Mouse (Mus musculus): ENCODE data around the gene Amdhd1. TPM values are rescaled to one million over a fixed set of nuclear protein-coding genes. Genes with fewer than 3 reads are reported as not detected.

The Amdhd1 gene
- total and polyA plus RNA-seq, 3 experiments, result not detected

GRCm38 (mm10) chr10:93543176-93543575 is 3.3 kb upstream of the Amdhd1 start:
- H3K27me3 ChIP-seq (ENCODE audit: control insufficient read depth in 1 of 2, insufficient read depth in 2 of 2, low read length in 2 of 2), result peaks cover 2 to 4% of the 10 kb centered on the region in 2 experiments; a peak in 3 of 4 replicates
- no peak overlapping the region for H3K4me3 ChIP-seq (ENCODE audit: control insufficient read depth in 1 of 2, insufficient read depth in 1 of 2, low read depth in 2 of 2, low read length in 2 of 2)
- H3K79me2 ChIP-seq (ENCODE audit: control insufficient read depth, insufficient read depth, low read length, poor library complexity), result no peaks in the 10 kb centered on the region
- TF ChIP-seq MXI1 (IDR thresholded peaks at IDR 0.05; ENCODE audit: low read depth, low read length) (no peak), POLR2AphosphoS5 (IDR thresholded peaks at IDR 0.05; ENCODE audit: borderline replicate concordance, low read depth, low read length) (no peak), EP300 (IDR thresholded peaks at IDR 0.05; ENCODE audit: low read depth in 1 of 2, low read length in 2 of 2) (no peak), NRF1 (IDR thresholded peaks at IDR 0.05; ENCODE audit: insufficient read depth, low read depth, low read length, poor library complexity, severe bottlenecking) (no peak), MAFK (IDR thresholded peaks at IDR 0.05; ENCODE audit: borderline replicate concordance, low read depth, low read length) (no peak), TAL1 (IDR thresholded peaks at IDR 0.05; ENCODE audit: low read length) (no peak), MYB (IDR thresholded peaks at IDR 0.05; ENCODE audit: low read depth, low read length) (no peak), ELF1 (IDR thresholded peaks at IDR 0.05; ENCODE audit: low read depth, low read length) (no peak), USF2 (IDR thresholded peaks at IDR 0.05; ENCODE audit: borderline replicate concordance in 1 of 2, insufficient read depth in 1 of 2, low read depth in 1 of 2, low read length in 2 of 2) (no peak), ZMIZ1 (IDR thresholded peaks at IDR 0.05; ENCODE audit: low read depth, low read length) (no peak), USF1 (IDR thresholded peaks at IDR 0.05; ENCODE audit: low read depth, low read length) (no peak)
- DNase-seq (ENCODE audit: low read depth, low spot score), result no peak
- H3K27ac ChIP-seq (ENCODE audit: control insufficient read depth, low read depth, low read length), result no peak overlapping the region
- H3K36me3 ChIP-seq (ENCODE audit: control insufficient read depth in 1 of 2, insufficient read depth in 2 of 2, low read length in 2 of 2), result peaks cover 0 to 4% of the 10 kb centered on the region in 2 experiments; a peak in 2 of 4 replicates
- H3K9me3 ChIP-seq (replicated peaks; ENCODE audit: insufficient read depth, low read length), result no peaks in the 10 kb centered on the region
- H3K4me1 ChIP-seq (ENCODE audit: control insufficient read depth in 1 of 2, insufficient read depth in 2 of 2, low read length in 2 of 2), result peaks cover 0 to 6% of the 10 kb centered on the region in 2 experiments; a peak in 3 of 4 replicates
- H3K9ac ChIP-seq (ENCODE audit: control insufficient read depth, low read depth, low read length, poor library complexity, severe bottlenecking), result no peak overlapping the region

- no peak for DNase-seq (ENCODE audit: low read depth, low spot score)
- no peak for TF ChIP-seq ZNF384 (IDR thresholded peaks at IDR 0.05; ENCODE audit: low read depth, low read length)
- no peak for TF ChIP-seq RCOR1 (IDR thresholded peaks at IDR 0.05; ENCODE audit: low read depth, low read length)
- TF ChIP-seq GABPA (IDR thresholded peaks at IDR 0.05; ENCODE audit: low read depth, low read length), result no peak
- TF ChIP-seq ZMIZ1 (IDR thresholded peaks at IDR 0.05; ENCODE audit: low read depth, low read length), result no peak
- no peak for TF ChIP-seq GATA1 (IDR thresholded peaks at IDR 0.05; ENCODE audit: low read depth, low read length)
- TF ChIP-seq TCF12 (IDR thresholded peaks at IDR 0.05; ENCODE audit: low read depth, low read length), result no peak
- no peak for TF ChIP-seq JUND (IDR thresholded peaks at IDR 0.05; ENCODE audit: low read depth, low read length)
- TF ChIP-seq POLR2AphosphoS5 (IDR thresholded peaks at IDR 0.05; ENCODE audit: borderline replicate concordance, low read depth, low read length), result no peak
- TF ChIP-seq USF2 (IDR thresholded peaks at IDR 0.05; ENCODE audit: borderline replicate concordance in 1 of 2, insufficient read depth in 1 of 2, low read depth in 1 of 2, low read length in 2 of 2), result no peak
- no peak for TF ChIP-seq ETS1 (IDR thresholded peaks at IDR 0.05; ENCODE audit: low read depth, low read length)
- TF ChIP-seq EP300 (IDR thresholded peaks at IDR 0.05; ENCODE audit: low read depth in 1 of 2, low read length in 2 of 2), result no peak
- TF ChIP-seq MAZ (IDR thresholded peaks at IDR 0.05; ENCODE audit: low read depth, low read length), result no peak
- no peak for TF ChIP-seq TAL1 (IDR thresholded peaks at IDR 0.05; ENCODE audit: low read length)
- peaks cover 0 to 4% of the 10 kb centered on the region in 2 experiments; a peak in 2 of 4 replicates for H3K36me3 ChIP-seq (ENCODE audit: control insufficient read depth in 1 of 2, insufficient read depth in 2 of 2, low read length in 2 of 2)
- H3K27me3 ChIP-seq (ENCODE audit: control insufficient read depth in 1 of 2, insufficient read depth in 2 of 2, low read length in 2 of 2), result peaks cover 5 to 7% of the 10 kb centered on the region in 2 experiments
- H3K4me1 ChIP-seq (ENCODE audit: control insufficient read depth in 1 of 2, insufficient read depth in 2 of 2, low read length in 2 of 2), result peaks cover 0 to 6% of the 10 kb centered on the region in 2 experiments; a peak in 3 of 4 replicates
- H3K4me3 ChIP-seq (ENCODE audit: control insufficient read depth in 1 of 2, insufficient read depth in 1 of 2, low read depth in 2 of 2, low read length in 2 of 2), result no peak overlapping the region
- H3K9me3 ChIP-seq (replicated peaks; ENCODE audit: insufficient read depth, low read length), result no peaks in the 10 kb centered on the region
- no peaks in the 10 kb centered on the region for H3K79me2 ChIP-seq (ENCODE audit: control insufficient read depth, insufficient read depth, low read length, poor library complexity)
- H3K9ac ChIP-seq (ENCODE audit: control insufficient read depth, low read depth, low read length, poor library complexity, severe bottlenecking), result no peak overlapping the region
- no peak overlapping the region for H3K27ac ChIP-seq (ENCODE audit: control insufficient read depth, low read depth, low read length)
These were observed 2.5 kb upstream of the Amdhd1 start for GRCm38 (mm10) chr10:93542356-93542755.
